Mouse (Mus musculus) CH12.LX (cell line): Measurements from ENCODE around the gene Ccdc151. TPM values are rescaled to one million over a fixed set of nuclear protein-coding genes. Genes with fewer than 3 reads are reported as not detected.

Experiments
- DNase-seq: peaks from one replicate; pipeline ENCODE4 v3.0.0-alpha.2; 2013; ENCODE audit errors: extremely low read depth
- H3K27ac ChIP-seq: 2 replicates; pipeline ENCODE4 v1.5.1; 2012; ENCODE audit warnings: low read depth, mild to moderate bottlenecking, control low read depth, moderate library complexity; ENCODE audit not compliant: insufficient read depth
- H3K27me3 ChIP-seq: replicated peaks from 2 replicates; pipeline ENCODE3; 2012; ENCODE audit warnings: inconsistent platforms
- H3K36me3 ChIP-seq, 2 experiments: replicated peaks in 1 of 2; 2 replicates each; pipeline versions ENCODE3 to v1.6.1; 2012; ENCODE audit warnings: inconsistent platforms in 1 of 2, low read length in 1 of 2, mild to moderate bottlenecking in 1 of 2, mixed read lengths in 1 of 2, moderate library complexity in 1 of 2; ENCODE audit not compliant: control insufficient read depth in 1 of 2, insufficient read depth in 1 of 2
- H3K4me1 ChIP-seq, 2 experiments: 2 replicates each; pipeline ENCODE4 v1.6.1; 2012; ENCODE audit warnings: inconsistent platforms in 1 of 2, moderate library complexity in 1 of 2; ENCODE audit not compliant: insufficient read depth in 2 of 2, control insufficient read depth in 1 of 2
- H3K4me2 ChIP-seq: 2 replicates; pipeline ENCODE4 v1.6.1; 2012; ENCODE audit warnings: low read depth, mild to moderate bottlenecking, control low read depth; ENCODE audit not compliant: poor library complexity, insufficient read depth, severe bottlenecking
- H3K4me3 ChIP-seq, 3 experiments: fragments of 150-350 bp in 1 of 3; sonication (generic) in 1 of 3; replicated peaks in 1 of 3; 2 replicates each; pipeline versions ENCODE3 to v1.5.1; 2011 to 2012; ENCODE audit warnings: low read depth in 2 of 3, low read length in 2 of 3, mild to moderate bottlenecking in 2 of 3, moderate library complexity in 2 of 3, control low read depth in 1 of 3, improper control_type of control experiment in 1 of 3, inconsistent platforms in 1 of 3, mixed read lengths in 1 of 3; ENCODE audit not compliant: poor library complexity in 1 of 3
- H3K79me2 ChIP-seq: replicated peaks from 2 replicates; pipeline ENCODE4 v1.6.1; 2012; ENCODE audit warnings: mild to moderate bottlenecking, moderate library complexity; ENCODE audit not compliant: control insufficient read depth, poor library complexity, insufficient read depth, severe bottlenecking; ENCODE audit errors: extremely low read depth
- H3K9ac ChIP-seq: 2 replicates; pipeline ENCODE4 v1.6.1; 2012; ENCODE audit warnings: low read depth, mild to moderate bottlenecking, control low read depth, moderate library complexity; ENCODE audit not compliant: insufficient read depth
- H3K9me3 ChIP-seq: replicated peaks from 2 replicates; pipeline ENCODE3; 2012; ENCODE audit warnings: low read length, inconsistent platforms, mixed read lengths
- BHLHE40 ChIP-seq: IDR thresholded peaks from 2 replicates; pipeline ENCODE4 v1.6.1; 2011; ENCODE audit warnings: mild to moderate bottlenecking, low read depth, low read length, improper control_type of control experiment
- CHD1 ChIP-seq: IDR thresholded peaks from 2 replicates; pipeline ENCODE4 v1.6.1; 2012; ENCODE audit warnings: low read depth, low read length, improper control_type of control experiment, inconsistent platforms
- CTCF ChIP-seq, 2 experiments: IDR thresholded peaks in 1 of 2; conservative IDR thresholded peaks in 1 of 2; 2 replicates each; pipeline ENCODE4 v1.5.1; 2011 to 2012; ENCODE audit warnings: low read depth in 2 of 2, low read length in 2 of 2, improper control_type of control experiment in 1 of 2, inconsistent platforms in 1 of 2, mild to moderate bottlenecking in 1 of 2, moderate library complexity in 1 of 2
- E2F4 ChIP-seq: IDR thresholded peaks from 2 replicates; pipeline ENCODE4 v1.6.1; 2011; ENCODE audit warnings: low read depth, low read length, improper control_type of control experiment; ENCODE audit not compliant: insufficient replicate concordance
- HCFC1 ChIP-seq: IDR thresholded peaks from 2 replicates; pipeline ENCODE4 v1.6.1; 2012; ENCODE audit warnings: low read depth, mild to moderate bottlenecking, inconsistent platforms, low read length, improper control_type of control experiment
- JUN ChIP-seq: IDR thresholded peaks from 2 replicates; pipeline ENCODE4 v1.6.1; 2011; ENCODE audit warnings: low read depth, mild to moderate bottlenecking, low read length, improper control_type of control experiment, moderate library complexity; ENCODE audit not compliant: insufficient read depth
- MAFK ChIP-seq: IDR thresholded peaks from 2 replicates; pipeline ENCODE4 v1.6.1; 2011; ENCODE audit warnings: low read length, improper control_type of control experiment; ENCODE audit not compliant: insufficient replicate concordance
- MAX ChIP-seq: IDR thresholded peaks from 2 replicates; pipeline ENCODE4 v1.6.1; 2011; ENCODE audit warnings: low read length, improper control_type of control experiment
- MXI1 ChIP-seq: IDR thresholded peaks from 2 replicates; pipeline ENCODE4 v1.6.1; 2011; ENCODE audit warnings: mild to moderate bottlenecking, low read depth, low read length, improper control_type of control experiment
- MYC ChIP-seq: IDR thresholded peaks from 2 replicates; pipeline ENCODE4 v1.6.1; 2011; ENCODE audit warnings: low read depth, mild to moderate bottlenecking, improper control_type of control experiment, low read length
- NRF1 ChIP-seq: IDR thresholded peaks from 2 replicates; pipeline ENCODE4 v1.6.1; 2014; ENCODE audit warnings: low read depth, mild to moderate bottlenecking, inconsistent platforms, low read length, improper control_type of control experiment, moderate library complexity
- PAX5 ChIP-seq: IDR thresholded peaks from 2 replicates; pipeline ENCODE4 v1.6.1; 2012; ENCODE audit warnings: low read length, inconsistent platforms, mixed read lengths
- POLR2AphosphoS2 ChIP-seq: IDR thresholded peaks from 2 replicates; pipeline ENCODE4 v1.6.1; 2011; ENCODE audit warnings: low read depth, low read length, improper control_type of control experiment
- RCOR1 ChIP-seq: conservative IDR thresholded peaks from 2 replicates; pipeline ENCODE4 v1.6.1; 2012; ENCODE audit warnings: low read depth, mild to moderate bottlenecking, inconsistent platforms, low read length, improper control_type of control experiment
- TCF12 ChIP-seq: IDR thresholded peaks from 2 replicates; pipeline ENCODE4 v1.6.1; 2014; ENCODE audit warnings: low read depth, mild to moderate bottlenecking, inconsistent platforms, low read length, improper control_type of control experiment
- UBTF ChIP-seq: IDR thresholded peaks from 2 replicates; pipeline ENCODE4 v1.6.1; 2012; ENCODE audit warnings: low read depth, mild to moderate bottlenecking, inconsistent platforms, low read length, improper control_type of control experiment, moderate library complexity
- USF2 ChIP-seq: conservative IDR thresholded peaks from 2 replicates; pipeline ENCODE4 v1.6.1; 2011; ENCODE audit warnings: low read depth, low read length, improper control_type of control experiment
- dilution Hi-C: fragments of 300-500 bp; cut with MboI; formaldehyde crosslinking; loops from 2 replicates; pipeline ENCODE4 v1.14.3; 2020; ENCODE audit warnings: low sequenced_read_pairs; ENCODE audit not compliant: extremely low pct_unique_long_range_greater_than_20kb, extremely low pct_ligation_motif_present
- in situ Hi-C: fragments of 300-500 bp; cut with MboI; formaldehyde crosslinking; loops from 3 replicates; pipeline ENCODE4 v1.14.3; 2019; ENCODE audit warnings: low sequenced_read_pairs, low pct_ligation_motif_present, low pct_unique_long_range_greater_than_20kb, mixed read lengths
- polyA plus RNA-seq: library from polyadenylated mRNA; unstranded; fragments of >175 nt; gene quantifications from 2 replicates; pipeline ENCODE4 v1.2.1, GENCODE M21; 2012; ENCODE audit warnings: low read depth; ENCODE audit not compliant: insufficient read length
- total RNA-seq, 2 experiments: library from RNA; depleted of rRNA; stranded (reverse); fragments of 300-350 nt in 1 of 2; fragments of >200 nt in 1 of 2; gene quantifications; 2 replicates each; pipeline ENCODE4 v1.2.3; 2012 to 2014

The Ccdc151 gene
- total and polyA plus RNA-seq, 3 experiments: 0.13 to 0.25 (median 0.16) TPM

GRCm38 (mm10) chr9:21968883-21969282, 33.6 kb downstream of the Ccdc151 start:
- in situ Hi-C loops: no loop called here

GRCm38 (mm10) chr9:21963417-21963816, 39.0 kb downstream of the Ccdc151 start, which contains the start of gene Epor:
Epor (minus strand) TSS chr9:21963506.
- TF ChIP-seq E2F4 (no peak), JUN (no peak), CTCF (conservative IDR thresholded peaks at IDR 0.05 in 1 of 2, IDR thresholded peaks at IDR 0.05 in 1 of 2; ENCODE audit: low read depth in 2 of 2, low read length in 2 of 2) (no peak), MAX (no peak), POLR2AphosphoS2 (no peak), RCOR1 (no peak)
- Histone ChIP-seq H3K79me2 (no peaks in the 10 kb centered on the region), H3K36me3 (peaks cover 0 to under 1% of the 10 kb centered on the region in 2 experiments), H3K4me3 (peak within 1 kb of the TSS in 2 of 3 experiments; percentile 15 to 51), H3K27me3 (peaks cover 59% of the 10 kb centered on the region), H3K4me1 (peaks cover 7 to 11% of the 10 kb centered on the region in 2 experiments; a peak in 3 of 4 replicates), H3K9ac (peak within 1 kb of the TSS; percentile 22; the same call in 1 of the 2 replicates), H3K9me3 (no peaks in the 10 kb centered on the region), H3K27ac (no peak within 1 kb of the TSS), H3K4me2 (peak within 1 kb of the TSS; percentile 85)
- DNase-seq: no peak
- dilution Hi-C loops: no loop called here
- in situ Hi-C loops: loop anchor here (5.0 kb wide), 1 partner anchor 39 kb away; the partner anchor contains the start of genes Ccdc151 and Prkcsh

More at GRCm38 (mm10) chr9:21968883-21969282, 33.6 kb downstream of the Ccdc151 start:
- Histone ChIP-seq H3K4me3 (no peak overlapping the region), H3K4me1 (no peaks in the 10 kb centered on the region), H3K27ac (no peak overlapping the region), H3K9me3 (no peaks in the 10 kb centered on the region), H3K9ac (no peak overlapping the region), H3K4me2 (no peak overlapping the region), H3K27me3 (peaks cover 68% of the 10 kb centered on the region), H3K36me3 (no peaks in the 10 kb centered on the region), H3K79me2 (no peaks in the 10 kb centered on the region)
- no peak for DNase-seq
- TF ChIP-seq HCFC1 (no peak), NRF1 (no peak), BHLHE40 (no peak), UBTF (no peak), MYC (no peak), USF2 (no peak), MAFK (no peak), CHD1 (no peak), PAX5 (no peak), MXI1 (no peak), TCF12 (no peak)
- dilution Hi-C loops: no loop called here
